Mouse (Mus musculus) urinary bladder, adult 18-20 months (tissue): ENCODE results near the gene Rmi1.
"Not testable (repeated sequence)": the region's sequence is repeated elsewhere in the genome, so short reads cannot be mapped to it uniquely, and the experiment has no call there.

Experiments used
- DNase-seq, 2 experiments: peaks; one replicate each; pipeline ENCODE4 v3.0.0; 2022; ENCODE audit warnings: low spot score in 2 of 2, mixed read lengths in 2 of 2

Rmi1 gene

GRCm38 (mm10) chr13:58402003-58402743 lies at the start of gene Rmi1:
Gene Rmi1 (plus strand): TSS chr13:58402248.
- DNase-seq = peak; percentile 95 to 99

DNA sequence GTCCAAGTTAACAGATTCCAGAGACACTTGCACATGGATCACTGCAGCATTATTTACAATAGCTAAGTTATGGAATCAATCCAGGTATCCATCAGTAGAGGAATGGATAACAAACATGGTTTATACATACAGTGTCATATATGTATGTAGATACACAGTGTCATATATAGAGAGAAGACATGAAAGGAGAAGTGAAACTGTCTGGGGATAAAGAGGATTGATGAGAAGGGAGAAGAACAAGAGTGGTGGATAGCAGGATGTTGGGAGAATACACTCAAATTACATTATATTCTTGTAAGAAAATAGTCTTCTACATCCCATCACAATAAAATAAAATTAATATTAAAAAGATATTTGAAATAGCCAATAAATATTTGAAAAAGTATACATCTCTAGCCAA lies 49.1 kb upstream of the Rmi1 start:
- no peak for DNase-seq

- DNase-seq = peak; percentile 72 to 78
Observed at GRCm38 (mm10) chr13:58358629-58359303, 43.3 kb upstream of the Rmi1 start, which contains the start of gene Kif27. Gene Kif27 (minus strand): TSS chr13:58359122.

DNA sequence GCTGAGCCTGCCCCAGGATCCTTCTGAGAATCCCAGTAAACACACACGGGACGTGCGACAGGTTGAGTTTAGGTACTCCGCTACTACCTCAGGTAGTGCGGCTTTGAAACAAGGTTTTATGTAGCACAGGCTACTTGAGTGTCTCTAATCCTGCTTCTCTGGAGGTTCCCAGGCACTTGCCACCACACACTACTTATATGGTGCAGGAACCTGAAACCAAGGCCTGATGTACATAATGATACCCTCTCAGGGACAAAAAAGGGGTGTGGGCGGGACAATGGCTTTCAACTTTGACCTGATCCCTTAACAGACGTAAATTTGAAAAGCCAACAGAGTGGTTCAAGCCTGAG lies 42.8 kb upstream of the Rmi1 start:
- DNase-seq = no peak

- DNase-seq = no peak
Observed at GRCm38 (mm10) chr13:58364353-58365175, 37.5 kb upstream of the Rmi1 start.

GRCm38 (mm10) chr13:58365179-58365578 lies 36.9 kb upstream of the Rmi1 start:
- not testable (repeated sequence) for DNase-seq

DNA sequence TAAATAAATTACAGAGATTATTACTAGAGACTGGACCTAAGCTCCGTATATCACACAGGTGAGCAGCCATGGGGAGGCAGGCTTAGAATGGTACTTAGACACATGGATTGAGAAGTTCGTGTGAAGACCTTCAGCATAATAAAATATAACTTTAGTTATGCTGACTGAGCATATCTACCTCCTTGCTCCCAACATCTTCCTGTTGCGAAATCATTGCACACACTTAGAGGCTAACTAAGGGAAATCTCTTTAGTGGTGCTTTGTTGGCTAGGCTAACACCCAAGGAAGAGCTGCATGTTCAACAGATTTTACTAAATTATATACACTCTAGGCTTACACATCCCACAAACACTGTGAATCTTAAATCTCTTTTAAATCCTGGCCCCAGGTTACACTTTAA lies 35.7 kb upstream of the Rmi1 start:
- no peak for DNase-seq

DNA sequence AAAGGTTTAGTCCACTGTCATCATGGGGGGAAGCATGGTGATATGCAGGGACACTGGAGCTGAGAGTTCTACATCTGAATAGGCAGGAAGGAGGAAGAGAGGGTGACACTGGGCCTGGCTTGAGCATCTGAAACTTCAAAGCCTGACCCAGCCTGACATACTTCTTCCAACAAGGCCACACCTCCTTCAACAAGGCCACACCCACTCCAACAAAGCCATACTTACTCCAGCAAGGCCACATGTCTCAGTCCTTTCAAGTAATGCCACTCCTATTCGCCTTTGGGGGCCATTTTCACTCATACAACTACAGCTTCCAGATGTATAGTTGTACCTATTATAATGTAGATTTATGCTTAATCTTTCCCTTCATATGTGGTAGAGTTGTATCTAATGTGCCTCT lies 34.4 kb upstream of the Rmi1 start:
- no peak for DNase-seq

GRCm38 (mm10) chr13:58368835-58369234 lies 33.2 kb upstream of the Rmi1 start:
- DNase-seq = no peak

DNA sequence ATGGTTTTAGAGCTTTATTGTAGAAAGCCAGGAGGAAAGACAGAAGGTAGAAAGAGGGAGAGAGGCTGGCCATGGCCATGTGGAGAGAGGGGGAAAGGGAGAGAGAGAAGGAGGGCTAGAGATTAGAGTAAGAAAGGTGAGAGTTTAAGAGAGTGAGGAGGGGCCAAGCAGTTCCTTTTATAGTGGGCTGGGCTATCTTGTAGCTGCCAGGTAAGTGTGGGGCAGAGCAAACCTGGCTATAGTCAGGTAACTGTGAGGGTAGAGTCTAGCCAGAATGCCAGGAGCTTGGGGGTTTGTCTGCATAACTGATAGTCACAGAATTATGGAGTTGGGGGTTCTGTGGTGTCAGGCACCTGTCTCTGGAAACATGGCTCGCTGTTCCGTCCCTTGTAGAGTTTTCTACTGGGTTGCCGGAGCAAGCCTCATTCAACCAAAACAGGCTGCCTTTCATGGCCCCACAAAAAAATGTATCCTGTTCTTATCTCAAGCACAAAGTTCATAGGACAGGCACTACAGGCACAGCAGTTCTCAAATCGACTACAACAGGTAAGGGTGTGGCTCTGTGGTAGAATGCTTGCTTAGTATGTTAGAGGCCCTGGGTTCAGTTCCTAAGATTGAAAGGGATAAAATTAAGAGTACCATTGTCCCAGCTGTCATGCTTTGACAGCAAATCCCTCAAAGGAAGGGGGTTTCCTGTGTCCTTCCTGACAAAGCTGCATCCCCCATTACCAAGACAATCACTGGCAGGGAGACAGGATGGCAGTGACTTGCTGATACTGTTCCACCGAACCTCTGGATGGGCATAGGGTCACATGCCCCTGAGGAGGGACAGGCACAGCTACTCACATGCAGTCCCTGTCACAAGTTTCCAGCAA lies 29.5 kb upstream of the Rmi1 start:
- DNase-seq = no peak

- DNase-seq = no peak
Observed at GRCm38 (mm10) chr13:58373153-58373470, 28.9 kb upstream of the Rmi1 start.

DNA sequence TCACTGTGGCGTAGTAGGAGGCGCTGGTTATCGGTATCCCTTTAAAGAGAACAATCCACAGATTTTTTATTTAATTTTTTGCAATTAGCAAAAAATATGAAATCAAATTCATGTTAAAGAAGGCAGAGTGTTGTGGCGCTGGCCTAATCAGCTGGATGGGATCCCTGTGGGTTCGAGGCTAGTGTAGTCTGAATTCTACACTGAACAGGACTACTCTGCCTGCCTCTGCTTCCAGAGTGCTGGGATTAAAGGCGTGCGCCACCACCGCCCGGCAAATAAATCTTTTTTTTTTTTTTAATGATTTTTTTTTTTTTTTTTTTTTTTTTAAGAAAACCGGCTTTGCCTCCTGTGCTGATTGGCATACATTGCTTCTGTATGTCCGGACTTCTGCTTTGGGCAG lies 17.7 kb upstream of the Rmi1 start:
- DNase-seq = no peak

DNA sequence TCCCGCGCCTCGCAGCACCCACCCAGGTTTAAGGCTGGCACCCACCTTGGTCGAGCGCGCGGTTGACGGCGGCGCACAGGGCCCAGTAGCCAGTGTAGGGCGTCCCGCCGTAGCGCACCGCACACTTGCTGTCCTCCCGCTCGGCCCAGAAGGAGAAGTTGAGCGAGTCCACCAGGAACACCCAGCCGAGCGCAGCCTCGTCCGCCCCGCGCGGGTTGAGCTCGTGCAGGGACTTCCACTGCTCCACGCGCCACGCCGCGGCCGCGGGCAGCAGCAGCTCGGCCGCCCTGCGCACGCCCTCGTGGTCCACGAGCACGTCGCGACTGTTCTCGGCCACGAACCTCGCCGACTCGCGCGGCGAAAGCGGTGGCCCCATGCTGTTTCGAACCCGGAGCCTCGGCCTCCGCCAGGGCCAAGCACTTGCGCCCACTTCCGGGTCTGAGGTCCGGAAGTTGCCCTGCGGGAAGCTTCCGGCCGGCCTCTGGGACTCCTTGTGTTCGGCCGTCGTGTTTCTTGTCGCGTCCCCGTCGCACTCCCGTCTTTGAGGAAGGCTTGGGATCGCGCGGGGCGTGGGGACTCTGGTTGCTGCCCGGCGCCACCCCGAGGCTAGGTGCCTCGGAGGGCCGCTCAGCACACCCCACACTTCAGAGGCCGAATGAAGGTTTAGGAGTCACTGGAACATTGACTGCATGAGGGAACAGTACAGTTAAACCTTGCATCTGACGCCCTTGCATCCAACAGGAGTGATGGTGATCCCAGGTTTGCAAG lies 17.1 kb upstream of the Rmi1 start, which contains the start of gene 2210016F16Rik:
Gene 2210016F16Rik (minus strand): TSS at position 447 of the 768 bp plus-strand sequence.
- DNase-seq = peak; percentile 53 to 76

DNA sequence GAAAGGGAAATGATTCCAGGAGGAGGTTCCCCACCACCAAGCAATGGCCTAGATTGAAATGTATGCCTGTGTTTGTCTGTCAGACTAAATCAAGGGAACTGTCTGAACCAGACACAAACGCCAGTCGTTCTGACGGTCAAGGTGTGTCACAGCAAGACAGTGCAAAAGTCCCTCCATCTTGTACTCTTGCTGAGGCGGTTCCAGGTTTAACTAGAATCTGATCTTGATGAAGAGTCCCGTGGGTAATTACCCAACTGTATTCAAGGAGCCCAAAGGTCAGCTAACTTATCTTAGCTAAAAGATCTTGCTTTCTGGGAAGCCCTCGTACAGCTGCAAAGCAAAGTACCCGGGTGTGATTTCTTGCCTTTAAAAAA lies 16.5 kb upstream of the Rmi1 start:
- DNase-seq = peak in 1 of 2 experiments; percentile 8

DNA sequence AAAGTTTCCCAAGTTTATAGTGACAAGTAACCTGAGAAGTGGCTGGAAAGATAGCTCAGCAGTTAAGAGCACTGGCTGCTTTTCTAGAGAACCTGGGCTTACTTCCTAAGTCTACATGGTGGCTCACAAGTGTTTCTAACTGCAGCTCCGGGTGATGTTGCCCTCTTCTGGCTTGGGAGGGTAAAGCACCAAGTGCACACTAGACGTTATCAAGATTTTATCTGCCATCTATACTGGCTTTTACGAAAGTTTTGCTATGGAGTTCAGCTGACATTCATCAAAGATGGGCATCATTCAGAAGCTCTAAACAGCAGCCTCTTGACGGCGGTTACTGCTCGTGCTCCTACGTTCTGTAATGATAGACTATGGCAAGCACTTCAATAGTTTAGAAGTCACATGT lies 14.1 kb upstream of the Rmi1 start:
- peak; percentile 42 to 45 for DNase-seq

DNA sequence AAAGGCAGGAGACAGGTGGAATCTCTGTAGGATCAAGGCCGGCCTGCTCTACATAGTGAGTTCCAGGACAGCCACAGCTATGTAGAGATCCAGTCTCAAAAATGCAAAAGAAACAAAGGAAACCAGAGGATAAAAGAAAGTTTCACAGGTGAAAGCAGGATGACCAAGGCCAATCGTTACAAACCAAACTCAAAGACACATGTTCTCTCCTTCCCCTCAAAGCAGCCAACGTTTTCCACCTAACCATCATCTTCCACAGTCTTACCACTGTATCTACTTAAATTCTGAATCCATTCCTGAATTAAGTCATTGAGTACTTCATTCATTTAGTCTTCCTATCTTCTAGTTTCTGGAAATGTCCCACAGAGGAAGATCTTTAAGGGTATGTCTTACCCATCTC lies 13.7 kb upstream of the Rmi1 start:
- no peak for DNase-seq

- no peak for DNase-seq
Observed at GRCm38 (mm10) chr13:58389324-58389951, 12.6 kb upstream of the Rmi1 start.

DNA sequence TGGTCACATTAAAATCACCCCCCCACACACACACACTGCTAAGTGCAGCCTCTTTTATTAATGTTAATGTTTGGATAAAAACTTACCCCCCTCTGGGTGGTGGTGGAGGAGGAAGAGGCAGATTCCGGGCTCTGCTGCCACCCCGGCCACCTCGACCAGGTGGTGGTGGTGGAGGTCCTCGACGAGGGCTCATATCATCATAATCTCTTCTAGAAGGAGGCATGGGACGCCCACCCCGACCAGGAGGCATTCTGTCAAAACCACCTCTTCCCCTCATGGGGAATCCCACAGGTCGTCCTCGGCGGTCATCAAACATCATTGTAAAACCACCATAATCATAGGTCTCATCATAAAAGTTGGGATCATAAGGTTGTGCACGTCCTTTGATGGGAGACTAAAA lies 7.7 kb upstream of the Rmi1 start:
- DNase-seq = not testable (repeated sequence)

DNA sequence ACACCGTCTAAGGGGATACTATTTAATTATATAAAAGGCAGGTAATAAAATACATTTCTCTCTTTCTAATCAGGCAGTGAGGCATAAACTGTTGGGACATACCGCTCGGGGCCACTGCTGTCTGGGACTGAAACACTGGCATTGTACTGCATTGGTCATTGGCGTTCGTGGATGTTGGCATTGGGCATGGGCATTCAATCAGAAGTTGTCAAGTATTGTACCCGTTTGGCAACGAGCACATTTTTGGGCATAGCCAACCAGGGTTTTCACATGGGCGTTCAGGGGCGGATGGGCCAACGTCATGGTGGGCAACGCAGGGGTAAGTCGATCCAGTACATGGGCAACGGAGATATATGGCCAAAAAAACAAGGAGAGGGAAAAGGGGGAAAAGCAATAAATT lies 4.4 kb upstream of the Rmi1 start:
- DNase-seq = no peak

DNA sequence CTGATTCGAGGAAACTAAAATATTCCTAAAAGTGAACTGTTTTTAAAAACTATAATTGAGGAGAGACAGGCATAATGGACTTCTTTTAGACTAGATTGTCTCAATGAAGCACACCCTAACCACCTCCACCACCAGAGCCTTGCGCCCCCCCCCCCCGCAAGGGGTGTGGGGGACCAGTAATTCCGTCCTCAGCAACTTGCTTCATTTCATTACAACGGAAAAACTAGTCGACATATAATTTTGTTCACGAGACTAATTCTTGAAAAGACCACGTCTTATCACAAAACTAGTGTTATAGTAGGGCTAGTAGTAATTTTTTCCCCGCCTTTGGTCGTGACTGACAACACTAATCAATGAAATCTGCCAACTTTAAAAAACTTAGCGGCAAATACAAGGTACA lies 1.5 kb upstream of the Rmi1 start:
- DNase-seq = no peak
